Mouse (Mus musculus): ENCODE measurements around the gene Paxx.
"Not testable (repeated sequence)": the region's sequence is repeated elsewhere in the genome, so short reads cannot be mapped to it uniquely, and the experiment has no call there.

The Paxx gene

DNA sequence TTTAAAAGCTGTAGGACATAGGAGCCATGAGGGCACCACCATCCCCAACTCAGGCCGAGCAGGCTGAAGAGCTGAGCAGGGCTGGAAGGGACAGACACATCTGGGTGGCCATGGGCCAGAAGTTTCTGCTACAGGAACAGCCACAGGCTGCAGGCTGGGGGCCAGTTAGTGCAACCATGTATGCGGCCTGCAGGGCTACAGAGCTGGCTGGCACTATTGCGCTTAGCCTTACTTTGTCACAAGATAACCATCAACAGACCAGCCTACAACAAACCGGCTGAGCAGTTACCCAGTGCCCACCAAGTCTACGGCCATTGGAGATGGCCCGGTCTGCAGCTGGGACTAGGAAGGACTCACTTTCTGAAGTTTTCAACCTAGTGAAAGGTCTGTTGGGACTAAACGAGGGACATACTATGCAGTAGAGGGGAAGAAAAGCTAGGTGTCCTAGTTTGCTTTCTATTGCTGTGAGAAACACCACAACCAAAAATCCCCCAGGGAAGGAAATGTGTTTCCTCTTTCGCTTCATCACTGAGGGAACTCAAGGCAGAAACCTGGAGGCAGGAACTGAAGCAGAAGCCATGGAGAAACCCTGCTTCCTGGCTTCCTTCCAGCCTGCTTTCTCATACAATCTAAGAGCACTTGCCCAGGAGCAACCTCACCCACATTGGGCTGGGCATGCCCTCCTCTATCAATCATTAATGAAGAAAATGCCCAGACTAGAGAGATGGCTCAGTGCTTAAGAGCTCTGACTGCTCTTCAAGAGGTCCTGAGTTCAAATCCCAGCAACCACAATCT, 9.8 kb downstream of the Paxx start:
- DNase-seq (ENCODE audit: low read depth, low spot score), result no peak

GRCm38 (mm10) chr2:25442682-25443081, 18.2 kb downstream of the Paxx start:
- DNase-seq (ENCODE audit: low read depth, low spot score), result no peak

GRCm38 (mm10) chr2:25441067-25441466, 19.8 kb downstream of the Paxx start:
- DNase-seq (ENCODE audit: low read depth, low spot score), result no peak

DNA sequence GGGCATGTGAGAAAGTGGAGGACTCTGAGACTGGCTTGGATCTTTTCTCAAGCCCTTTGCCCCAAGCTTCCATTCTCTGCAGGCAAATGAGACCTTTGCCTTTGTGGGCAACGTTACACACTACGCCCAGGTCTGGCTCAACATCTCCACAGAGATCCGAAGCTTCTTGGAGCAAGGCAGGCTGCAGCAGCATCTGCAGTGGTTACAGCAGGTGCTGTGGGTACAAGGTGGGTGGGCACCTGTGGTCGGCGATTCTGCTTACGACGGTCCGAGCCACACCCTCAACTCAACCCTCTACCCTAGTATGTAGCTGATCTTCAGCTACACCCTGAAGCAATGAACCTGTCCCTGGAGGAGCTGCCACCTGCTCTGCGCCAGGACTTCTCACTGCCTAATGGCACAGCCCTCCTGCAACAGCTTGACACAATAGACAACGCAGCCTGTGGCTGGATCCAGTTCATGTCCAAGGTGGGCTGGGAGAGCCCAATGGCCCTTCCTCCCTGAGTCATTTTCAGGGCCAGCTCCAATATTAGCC, 24.5 kb downstream of the Paxx start:
- no peak for DNase-seq (ENCODE audit: low read depth, low spot score)

- DNase-seq (ENCODE audit: low read depth, low spot score), result no peak
These were observed 26.6 kb downstream of the Paxx start for GRCm38 (mm10) chr2:25434292-25434691.

DNA sequence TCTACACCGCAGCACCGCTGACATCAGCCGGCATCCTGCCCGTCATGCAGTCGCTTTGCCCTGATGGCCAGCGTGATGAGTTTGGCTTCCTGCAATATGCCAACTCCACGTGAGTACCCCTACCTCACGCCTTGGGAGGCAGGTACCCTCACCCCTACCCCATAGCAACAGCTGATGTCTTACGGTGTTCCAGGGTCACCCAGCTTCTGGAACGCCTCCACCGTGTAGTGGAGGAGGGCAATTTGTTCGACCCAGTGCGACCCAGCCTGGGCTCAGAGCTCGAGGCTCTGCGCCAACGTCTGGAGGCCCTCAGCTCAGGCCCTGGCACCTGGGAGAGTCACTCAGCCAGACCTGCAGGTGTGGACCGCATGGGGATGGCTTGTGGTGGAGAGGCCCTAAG, 27.8 kb downstream of the Paxx start:
- DNase-seq (ENCODE audit: low read depth, low spot score), result no peak

GRCm38 (mm10) chr2:25432326-25433098, 28.4 kb downstream of the Paxx start:
- DNase-seq (ENCODE audit: low read depth, low spot score), result no peak

- no peak for DNase-seq (ENCODE audit: low read depth, low spot score)
These were observed 29.5 kb downstream of the Paxx start for GRCm38 (mm10) chr2:25431308-25431855.

GRCm38 (mm10) chr2:25430395-25431233, 30.3 kb downstream of the Paxx start:
- DNase-seq (ENCODE audit: low read depth, low spot score), result no peak

- DNase-seq (ENCODE audit: low read depth, low spot score), result no peak
These were observed 31.3 kb downstream of the Paxx start for GRCm38 (mm10) chr2:25429435-25430180.

DNA sequence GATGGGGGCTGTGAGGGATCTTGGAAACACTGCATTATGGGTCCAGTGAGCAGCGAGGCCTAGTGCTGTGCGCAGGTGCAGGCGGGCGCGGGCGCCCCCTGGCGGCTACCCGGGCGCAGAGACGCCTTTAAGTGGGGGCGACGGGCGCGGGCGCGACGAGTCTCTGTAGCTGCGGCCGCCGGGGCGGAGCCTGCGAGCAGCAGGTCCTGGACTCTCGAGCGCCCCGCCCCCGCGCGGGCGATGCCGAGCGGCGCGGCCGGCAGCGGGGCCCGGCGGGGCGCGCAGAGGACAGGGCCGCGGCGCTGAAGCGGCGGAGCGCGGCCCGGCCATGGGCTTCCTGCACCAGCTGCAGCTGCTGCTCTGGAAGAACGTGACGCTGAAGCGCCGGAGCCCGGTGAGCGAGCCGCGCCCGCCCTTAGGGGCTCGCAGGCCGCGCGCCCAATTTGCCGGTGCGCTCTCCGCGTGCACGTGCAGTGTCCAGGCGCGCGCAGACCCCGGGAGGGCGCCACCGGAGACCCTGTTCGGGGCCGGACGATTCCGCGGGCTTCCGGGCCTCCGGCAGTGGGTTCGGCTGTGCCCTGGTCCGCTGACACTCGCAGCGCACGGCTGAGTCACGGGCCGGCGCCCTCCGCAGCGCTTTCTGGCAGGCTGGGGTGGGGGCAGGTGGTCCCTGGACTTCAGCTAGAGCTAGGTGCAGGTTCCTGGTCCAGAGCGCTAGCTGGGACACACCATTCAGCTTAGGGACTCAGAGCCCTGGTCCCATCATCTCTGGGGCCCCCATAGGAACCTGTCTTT, 32.3 kb downstream of the Paxx start, which contains the start of gene Abca2:
Gene Abca2 (plus strand): TSS at position 262 of the 795 bp plus-strand sequence.
- peak; percentile 93 for DNase-seq (ENCODE audit: low read depth, low spot score)

DNA sequence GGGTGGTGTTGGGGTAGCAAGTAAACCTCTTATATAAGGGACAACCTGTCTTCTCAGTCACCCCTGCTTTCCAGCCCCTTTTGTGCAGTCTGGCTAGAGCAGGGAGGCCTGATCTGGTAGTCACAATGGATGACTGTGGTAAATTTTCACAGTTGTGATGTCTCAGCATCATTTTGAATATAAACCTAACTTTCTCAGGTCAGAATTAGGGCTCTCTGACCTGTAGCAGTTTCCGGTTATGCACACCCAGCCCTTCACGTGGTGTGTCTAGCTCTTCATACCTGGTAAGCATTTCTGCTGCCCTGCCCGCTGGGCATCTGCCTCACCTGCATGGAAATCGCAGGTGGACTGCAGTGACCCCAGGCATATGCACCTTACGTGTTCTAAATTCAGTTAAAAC, 33.6 kb downstream of the Paxx start:
- DNase-seq (ENCODE audit: low read depth, low spot score), result no peak

- peak; percentile 87 for DNase-seq (ENCODE audit: low read depth, low spot score)
These were observed 34.1 kb downstream of the Paxx start for GRCm38 (mm10) chr2:25426721-25427191.

DNA sequence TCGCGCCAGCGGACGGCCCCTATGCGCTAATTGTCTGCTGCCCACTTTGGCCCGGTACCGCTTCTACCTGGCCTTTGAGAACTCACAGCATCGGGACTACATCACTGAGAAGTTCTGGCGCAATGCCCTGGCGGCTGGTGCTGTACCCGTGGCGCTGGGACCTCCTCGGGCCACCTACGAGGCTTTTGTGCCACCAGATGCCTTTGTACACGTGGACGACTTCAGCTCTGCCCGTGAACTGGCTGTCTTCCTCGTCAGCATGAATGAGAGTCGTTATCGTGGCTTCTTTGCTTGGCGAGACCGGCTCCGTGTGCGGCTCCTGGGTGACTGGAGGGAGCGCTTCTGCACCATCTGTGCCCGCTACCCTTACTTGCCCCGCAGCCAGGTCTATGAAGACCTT, 35.4 kb downstream of the Paxx start:
- no peak for DNase-seq (ENCODE audit: low read depth, low spot score)

DNA sequence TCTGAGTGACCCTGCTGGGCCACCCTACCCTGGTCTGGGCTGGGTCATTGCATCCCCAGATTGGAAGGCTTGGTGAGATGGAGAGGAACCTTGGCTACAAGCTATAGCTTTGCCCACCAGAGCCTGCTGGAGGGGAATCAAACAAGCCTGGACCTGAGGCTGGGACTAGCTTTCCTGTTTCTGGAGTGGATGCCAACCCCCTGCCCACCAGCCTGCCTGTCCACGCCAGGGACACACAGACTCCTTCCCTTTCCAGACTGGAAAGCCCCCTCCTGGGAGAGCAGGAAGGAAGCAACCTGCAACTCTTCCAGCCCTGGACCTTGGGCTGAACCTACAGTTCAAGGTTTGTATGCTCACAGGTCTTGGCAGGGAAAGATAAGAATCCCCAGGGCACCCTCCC, 37.3 kb downstream of the Paxx start:
- DNase-seq (ENCODE audit: low read depth, low spot score), result no peak

GRCm38 (mm10) chr2:25422587-25423410, 38.1 kb downstream of the Paxx start, which contains the start of gene Fut7:
Gene Fut7 (plus strand): TSS chr2:25423267.
- no peak for DNase-seq (ENCODE audit: low read depth, low spot score)

DNA sequence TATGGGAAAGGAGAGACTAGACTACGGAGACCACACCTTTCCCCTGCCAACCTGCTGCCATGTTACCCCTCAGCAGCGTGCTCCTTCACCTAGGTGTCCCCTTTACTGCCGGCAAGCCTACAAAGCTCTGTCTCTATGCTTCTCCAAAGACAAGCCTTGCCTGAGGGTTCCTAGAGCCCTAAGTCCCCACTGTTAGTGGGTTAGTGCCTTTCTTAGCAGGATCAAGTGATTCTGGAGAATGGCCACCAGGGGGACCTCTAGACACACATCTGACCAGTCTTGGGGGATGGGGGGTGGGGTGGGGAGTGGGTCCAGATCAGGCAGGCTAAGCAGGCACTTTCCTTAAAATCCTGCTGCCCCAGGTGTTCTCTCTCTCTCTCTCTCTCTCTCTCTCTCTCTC, 39.0 kb downstream of the Paxx start:
- peak; percentile 87 for DNase-seq (ENCODE audit: low read depth, low spot score)

GRCm38 (mm10) chr2:25417426-25417825, 43.5 kb downstream of the Paxx start:
- DNase-seq (ENCODE audit: low read depth, low spot score), result no peak

- DNase-seq (ENCODE audit: low read depth, low spot score), result not testable (repeated sequence)
These were observed 47.5 kb downstream of the Paxx start for GRCm38 (mm10) chr2:25413436-25413835.
